Mouse (Mus musculus) megakaryocyte, embryonic 14.5 days (primary cell): ENCODE results near the gene Tomm20l.

Experiments used
- FLI1 ChIP-seq: IDR thresholded peaks from 2 replicates; pipeline ENCODE4 v1.6.1; 2012; ENCODE audit warnings: low read length, inconsistent platforms, mixed read lengths
- GATA1 ChIP-seq: IDR thresholded peaks from 3 replicates; pipeline ENCODE4 v1.6.1; 2012; ENCODE audit warnings: mixed read lengths, low read length, inconsistent platforms, borderline replicate concordance

DNA sequence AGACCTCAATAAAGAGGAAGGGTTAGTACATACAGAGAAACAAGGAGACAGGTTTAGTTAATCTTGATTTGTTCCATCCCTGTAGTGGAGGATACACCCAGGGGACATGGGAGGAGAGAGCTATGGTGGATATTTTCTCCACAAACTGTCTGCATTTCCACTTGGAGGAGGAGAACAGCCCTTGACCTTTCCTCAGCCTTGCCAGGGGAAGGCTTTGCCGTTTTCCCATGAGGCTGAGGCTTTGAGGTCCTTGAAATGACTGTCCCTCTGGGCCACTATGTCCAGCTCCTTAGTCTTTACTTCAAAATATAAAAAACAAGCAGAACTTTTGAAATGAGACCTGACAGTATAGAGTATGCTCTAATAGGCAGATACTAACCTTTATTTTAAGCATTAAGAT is 58.7 kb downstream of the Tomm20l start:
- TF ChIP-seq GATA1 (no peak), FLI1 (no peak)
